In the genomic region with DNA sequence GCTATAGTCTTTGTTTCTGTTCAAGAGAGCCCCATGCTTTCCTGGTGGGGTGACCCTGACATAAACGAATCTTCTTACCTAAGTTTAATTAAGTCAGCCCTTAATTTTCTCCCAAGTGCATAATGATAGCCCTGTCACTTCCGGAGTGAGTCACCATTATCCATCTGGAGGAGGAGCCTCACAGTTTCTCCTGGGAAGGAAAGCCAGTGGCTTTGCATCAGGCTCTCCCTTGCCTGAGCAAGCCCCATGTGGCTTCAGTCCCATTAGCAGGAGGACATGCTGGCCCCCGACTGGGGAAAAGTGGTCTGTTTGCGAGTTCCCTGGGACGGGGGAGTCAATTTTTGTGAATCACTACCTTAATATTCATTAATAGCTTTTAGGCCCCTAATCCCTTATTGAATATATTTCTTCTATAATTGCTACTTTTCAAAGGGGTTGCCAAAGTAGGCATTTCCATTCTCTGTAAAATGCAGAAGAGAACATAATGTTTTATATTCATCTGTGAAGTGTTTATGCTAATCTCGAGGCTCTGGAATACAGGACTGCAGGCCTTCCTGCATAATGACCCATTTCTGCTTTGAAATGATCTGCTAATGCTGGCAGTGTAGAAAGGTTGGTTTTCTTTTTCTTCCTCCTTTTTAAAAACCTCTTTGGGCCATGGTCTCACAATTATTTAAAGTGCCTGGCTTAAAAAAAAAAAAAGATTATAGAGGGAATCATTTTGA, we compare ENCODE assay signal across 16 mouse cellular contexts.
A peak's percentile ranks its signal among the peaks of the same experiment; 100 is the strongest.
DNase-seq lines count a peak whose midpoint lies in the region; ATAC-seq lines count a peak whose summit lies in the region.
"Had no signal": no experiment of that assay in that cellular context is flagged by ENCODE, and none has a peak within 500 bp of the region (broad histone marks: within the 10 kb centered on the region; RNA-seq: fewer than 3 reads in every experiment).

No protein-coding gene starts in this region.

- peak; percentile 52 for DNase-seq in MN1 (ENCODE audit: low spot score)
- DNase-seq in brain, adult 2 months (ENCODE audit: low read depth, low spot score), result peak; percentile 43
- DNase-seq in midbrain, embryonic 14.5 days, result peak; percentile 37
- no peak for DNase-seq in left cerebral cortex, postnatal 25 days (ENCODE audit: low spot score in 2 of 2)
- DNase-seq in spleen, postnatal 10 days (ENCODE audit: low spot score in 2 of 2), result no peak
- no peak for DNase-seq in kidney, adult 11 months
- DNase-seq: cerebellum, postnatal 10 days; gastrocnemius, postnatal 25 days; heart, postnatal 4 days; kidney, adult 18-20 months; kidney, postnatal 10 days; lung, adult 2 months; lung, postnatal 36 days; thymus, postnatal 36 days had no signal

- no peak overlapping the region for H3K9ac ChIP-seq in hindbrain, embryonic 12.5 days
- no peak overlapping the region for H3K9ac ChIP-seq in midbrain, embryonic 14.5 days (replicated peaks; ENCODE audit: low read length)

- intact Hi-C loops in left cerebral cortex, postnatal 25 days (cut with DNase I), result no loop called here

- H3K4me2 ChIP-seq in hindbrain, embryonic 12.5 days (replicated peaks), result no peak overlapping the region
- H3K4me2 ChIP-seq in midbrain, embryonic 14.5 days (ENCODE audit: low read length), result no peak overlapping the region
- H3K4me2 ChIP-seq: heart, embryonic 11.5 days had no signal

- H3K27ac ChIP-seq in hindbrain, embryonic 12.5 days, result no peak overlapping the region
- no peak overlapping the region for H3K27ac ChIP-seq in midbrain, embryonic 14.5 days (replicated peaks; ENCODE audit: low read depth, low read length)

- no peaks in the 10 kb centered on the region for H3K9me3 ChIP-seq in hindbrain, embryonic 12.5 days (replicated peaks)
- no peaks in the 10 kb centered on the region for H3K9me3 ChIP-seq in midbrain, embryonic 14.5 days (ENCODE audit: control insufficient read depth, low read length)

- H3K4me3 ChIP-seq in hindbrain, embryonic 12.5 days, result no peak overlapping the region
- no peak overlapping the region for H3K4me3 ChIP-seq in midbrain, embryonic 14.5 days (replicated peaks; ENCODE audit: low read depth, low read length)

- 30% methylated on average over 6 of the region's 6 CpGs for WGBS in hindbrain, embryonic 12.5 days
- WGBS in midbrain, embryonic 14.5 days, result 17% methylated on average over 6 of the region's 6 CpGs

- H3K4me1 ChIP-seq in hindbrain, embryonic 12.5 days, result no peaks in the 10 kb centered on the region; the same call in 1 of the 2 replicates
- 0 out of 2 replicates have a peak, but pooled peaks cover 8% of the 10 kb centered on the region for H3K4me1 ChIP-seq in midbrain, embryonic 14.5 days (ENCODE audit: control insufficient read depth, insufficient read depth, low read length)

- ATAC-seq in hindbrain, embryonic 12.5 days (ENCODE audit: low FRiP score), result peak; percentile 64
- ATAC-seq in midbrain, embryonic 14.5 days (ENCODE audit: low FRiP score, low TSS enrichment), result peak; percentile 57; the same call in 1 of the 2 replicates

- no peaks in the 10 kb centered on the region for H3K27me3 ChIP-seq in hindbrain, embryonic 12.5 days
- H3K27me3 ChIP-seq in midbrain, embryonic 14.5 days (ENCODE audit: control insufficient read depth, insufficient read depth, low read length), result no peaks in the 10 kb centered on the region

- H3K36me3 ChIP-seq in hindbrain, embryonic 12.5 days, result no peaks in the 10 kb centered on the region
- no peaks in the 10 kb centered on the region for H3K36me3 ChIP-seq in midbrain, embryonic 14.5 days (ENCODE audit: control insufficient read depth, insufficient read depth, low read length)

Comparison
In these comparisons a context has a peak if more than half of its experiments do, and no peak if none do; other contexts are left out.
1. DNase-seq: peak in MN1 (single experiment), brain, adult 2 months (single experiment) and midbrain, embryonic 14.5 days (single experiment); none in left cerebral cortex, postnatal 25 days (0 of 2), spleen, postnatal 10 days (0 of 2) and kidney, adult 11 months (single experiment).